Mouse (Mus musculus): ENCODE data around the gene Pak4. TPM values are rescaled to one million over a fixed set of nuclear protein-coding genes. Genes with fewer than 3 reads are reported as not detected.
A peak's percentile ranks its signal among the peaks of the same experiment; 100 is the strongest.

Gene Pak4
- polyA plus RNA-seq, 1 experiment from 2014 or later: 32.7 TPM

GRCm38 (mm10) chr7:28575597-28575996 is 22.4 kb downstream of the Pak4 start:
- Histone ChIP-seq H3K4me1 (replicated peaks) (peaks cover 97% of the 10 kb centered on the region), H3K27me3 (replicated peaks) (no peaks in the 10 kb centered on the region), H3K4me2 (no peak overlapping the region)

GRCm38 (mm10) chr7:28573236-28573635 is 24.7 kb downstream of the Pak4 start:
- Histone ChIP-seq H3K27ac (ENCODE audit: poor library complexity, severe bottlenecking) (no peak overlapping the region), H3K4me2 (no peak overlapping the region), H3K9ac (no peak overlapping the region), H3K9me3 (replicated peaks) (no peaks in the 10 kb centered on the region), H3K4me1 (replicated peaks) (peaks cover 91% of the 10 kb centered on the region), H3K4me3 (no peak overlapping the region), H3K36me3 (peaks cover 6% of the 10 kb centered on the region), H3K27me3 (replicated peaks) (no peaks in the 10 kb centered on the region)
- no peak for ATAC-seq (ENCODE audit: insufficient number of reproducible peaks, low FRiP score)
- 92% methylated on average over 3 of the region's 3 CpGs for WGBS

More at GRCm38 (mm10) chr7:28575597-28575996, 22.4 kb downstream of the Pak4 start:
- H3K4me3 ChIP-seq: no peak overlapping the region
- H3K9me3 ChIP-seq (replicated peaks): no peaks in the 10 kb centered on the region
- H3K9ac ChIP-seq: no peak overlapping the region
- 85% methylated on average over 11 of the region's 11 CpGs for WGBS
- H3K27ac ChIP-seq (ENCODE audit: poor library complexity, severe bottlenecking): no peak overlapping the region
- H3K36me3 ChIP-seq: no peaks in the 10 kb centered on the region
- no peak for ATAC-seq (ENCODE audit: insufficient number of reproducible peaks, low FRiP score)

GRCm38 (mm10) chr7:28572689-28573088 is 25.3 kb downstream of the Pak4 start:
- Histone ChIP-seq H3K4me2 (no peak overlapping the region), H3K27ac (ENCODE audit: poor library complexity, severe bottlenecking) (no peak overlapping the region), H3K9ac (no peak overlapping the region), H3K9me3 (replicated peaks) (no peaks in the 10 kb centered on the region), H3K36me3 (peaks cover 12% of the 10 kb centered on the region), H3K4me1 (replicated peaks) (peaks cover 86% of the 10 kb centered on the region), H3K27me3 (replicated peaks) (no peaks in the 10 kb centered on the region), H3K4me3 (no peak overlapping the region)
- no peak for ATAC-seq (ENCODE audit: insufficient number of reproducible peaks, low FRiP score)
- 83% methylated on average over 5 of the region's 5 CpGs for WGBS

GRCm38 (mm10) chr7:28570982-28571682 is 26.9 kb downstream of the Pak4 start:
- Histone ChIP-seq H3K9me3 (replicated peaks) (no peaks in the 10 kb centered on the region), H3K4me3 (no peak overlapping the region), H3K27me3 (replicated peaks) (no peaks in the 10 kb centered on the region), H3K4me2 (no peak overlapping the region), H3K9ac (no peak overlapping the region), H3K36me3 (peaks cover 27% of the 10 kb centered on the region), H3K27ac (ENCODE audit: poor library complexity, severe bottlenecking) (peak overlapping the region; percentile 52), H3K4me1 (replicated peaks) (peaks cover 71% of the 10 kb centered on the region)
- ATAC-seq (ENCODE audit: insufficient number of reproducible peaks, low FRiP score): no peak
- WGBS: 36% methylated on average over 5 of the region's 5 CpGs

GRCm38 (mm10) chr7:28570291-28570981 is 27.5 kb downstream of the Pak4 start:
- Histone ChIP-seq H3K4me1 (replicated peaks) (peaks cover 64% of the 10 kb centered on the region), H3K9ac (no peak overlapping the region), H3K9me3 (replicated peaks) (no peaks in the 10 kb centered on the region), H3K27ac (ENCODE audit: poor library complexity, severe bottlenecking) (peak overlapping the region; percentile 52; the same call in 1 of the 2 replicates), H3K27me3 (replicated peaks) (no peaks in the 10 kb centered on the region), H3K36me3 (peaks cover 34% of the 10 kb centered on the region), H3K4me2 (no peak overlapping the region), H3K4me3 (no peak overlapping the region)
- WGBS: 73% methylated on average over 12 of the region's 12 CpGs
- no peak for ATAC-seq (ENCODE audit: insufficient number of reproducible peaks, low FRiP score)

- H3K9me3 ChIP-seq (replicated peaks): no peaks in the 10 kb centered on the region
- H3K4me1 ChIP-seq (replicated peaks): peaks cover 45% of the 10 kb centered on the region
Observed at GRCm38 (mm10) chr7:28568253-28568652, 29.7 kb downstream of the Pak4 start.

GRCm38 (mm10) chr7:28567539-28567938 is 30.4 kb downstream of the Pak4 start:
- H3K4me2 ChIP-seq: no peak overlapping the region
- H3K36me3 ChIP-seq: peaks cover 62% of the 10 kb centered on the region
- H3K9me3 ChIP-seq (replicated peaks): no peaks in the 10 kb centered on the region
- peaks cover 38% of the 10 kb centered on the region for H3K4me1 ChIP-seq (replicated peaks)
- H3K4me3 ChIP-seq: no peak overlapping the region
- no peak overlapping the region for H3K9ac ChIP-seq
- WGBS: 81% methylated on average over 4 of the region's 4 CpGs
- no peaks in the 10 kb centered on the region for H3K27me3 ChIP-seq (replicated peaks)
- ATAC-seq (ENCODE audit: insufficient number of reproducible peaks, low FRiP score): no peak
- H3K27ac ChIP-seq (ENCODE audit: poor library complexity, severe bottlenecking): no peak overlapping the region

More at GRCm38 (mm10) chr7:28568253-28568652, 29.7 kb downstream of the Pak4 start:
- Histone ChIP-seq H3K36me3 (peaks cover 56% of the 10 kb centered on the region), H3K9ac (peak overlapping the region; percentile 15; the same call in 1 of the 2 replicates), H3K4me3 (no peak overlapping the region), H3K27ac (ENCODE audit: poor library complexity, severe bottlenecking) (no peak overlapping the region), H3K27me3 (replicated peaks) (no peaks in the 10 kb centered on the region), H3K4me2 (no peak overlapping the region)
- no peak for ATAC-seq (ENCODE audit: insufficient number of reproducible peaks, low FRiP score)

- 0 out of 2 replicates have a peak overlapping the region, but pooled peaks have one; percentile 22 for H3K9ac ChIP-seq
- H3K27ac ChIP-seq (ENCODE audit: poor library complexity, severe bottlenecking): no peak overlapping the region
- H3K4me1 ChIP-seq (replicated peaks): peaks cover 17% of the 10 kb centered on the region
- no peak for ATAC-seq (ENCODE audit: insufficient number of reproducible peaks, low FRiP score)
- H3K4me2 ChIP-seq: no peak overlapping the region
- no peaks in the 10 kb centered on the region for H3K9me3 ChIP-seq (replicated peaks)
- no peaks in the 10 kb centered on the region for H3K27me3 ChIP-seq (replicated peaks)
- WGBS: 83% methylated on average over 5 of the region's 5 CpGs
- peaks cover 80% of the 10 kb centered on the region for H3K36me3 ChIP-seq
- no peak overlapping the region for H3K4me3 ChIP-seq
Observed at GRCm38 (mm10) chr7:28565407-28565806, 32.6 kb downstream of the Pak4 start.

GRCm38 (mm10) chr7:28562951-28563350 is 35.0 kb downstream of the Pak4 start:
- H3K9ac ChIP-seq: no peak overlapping the region
- peaks cover 14% of the 10 kb centered on the region for H3K4me1 ChIP-seq (replicated peaks)
- no peaks in the 10 kb centered on the region for H3K9me3 ChIP-seq (replicated peaks)
- no peak overlapping the region for H3K27ac ChIP-seq (ENCODE audit: poor library complexity, severe bottlenecking)
- peaks cover 92% of the 10 kb centered on the region for H3K36me3 ChIP-seq
- 90% methylated on average over 13 of the region's 13 CpGs for WGBS
- ATAC-seq (ENCODE audit: insufficient number of reproducible peaks, low FRiP score): no peak
- H3K4me3 ChIP-seq: no peak overlapping the region
- H3K4me2 ChIP-seq: no peak overlapping the region
- H3K27me3 ChIP-seq (replicated peaks): no peaks in the 10 kb centered on the region

GRCm38 (mm10) chr7:28562371-28562770 is 35.6 kb downstream of the Pak4 start:
- H3K4me3 ChIP-seq: no peak overlapping the region
- no peak overlapping the region for H3K9ac ChIP-seq
- 90% methylated on average over 13 of the region's 13 CpGs for WGBS
- H3K27me3 ChIP-seq (replicated peaks): no peaks in the 10 kb centered on the region
- peaks cover 19% of the 10 kb centered on the region for H3K4me1 ChIP-seq (replicated peaks)
- H3K27ac ChIP-seq (ENCODE audit: poor library complexity, severe bottlenecking): no peak overlapping the region
- ATAC-seq (ENCODE audit: insufficient number of reproducible peaks, low FRiP score): no peak
- H3K36me3 ChIP-seq: peaks cover 90% of the 10 kb centered on the region
- H3K4me2 ChIP-seq: no peak overlapping the region
- no peaks in the 10 kb centered on the region for H3K9me3 ChIP-seq (replicated peaks)

- peaks cover 86% of the 10 kb centered on the region for H3K36me3 ChIP-seq
- no peaks in the 10 kb centered on the region for H3K27me3 ChIP-seq (replicated peaks)
- no peak overlapping the region for H3K4me2 ChIP-seq
- no peak overlapping the region for H3K27ac ChIP-seq (ENCODE audit: poor library complexity, severe bottlenecking)
- no peak overlapping the region for H3K9ac ChIP-seq
- no peak for ATAC-seq (ENCODE audit: insufficient number of reproducible peaks, low FRiP score)
- 90% methylated on average over 11 of the region's 11 CpGs for WGBS
- H3K4me1 ChIP-seq (replicated peaks): peaks cover 23% of the 10 kb centered on the region
- no peak overlapping the region for H3K4me3 ChIP-seq
- no peaks in the 10 kb centered on the region for H3K9me3 ChIP-seq (replicated peaks)
Observed at GRCm38 (mm10) chr7:28561967-28562366, 36.0 kb downstream of the Pak4 start.
